Mouse (Mus musculus) stomach, embryonic 14.5 days (tissue): ENCODE measurements around the gene Itpr3. TPM values are rescaled to one million over a fixed set of nuclear protein-coding genes. Genes with fewer than 3 reads are reported as not detected.

Source experiments
- ATAC-seq: fragments of 200-750 bp; cut with Nextera tagmentation; 2 replicates; pipeline ENCODE4 v1.8.0; 2017; ENCODE audit warnings: low read depth, moderate TSS enrichment; ENCODE audit not compliant: insufficient number of reproducible peaks, insufficient read depth, low FRiP score
- H3K27ac ChIP-seq: fragments of 300-500 bp; sonication (generic); 2 replicates; pipeline ENCODE4 v1.5.1; 2014; ENCODE audit warnings: mild to moderate bottlenecking, low read length, moderate library complexity, mixed read lengths
- H3K27me3 ChIP-seq: fragments of 300-500 bp; sonication (generic); 2 replicates; pipeline ENCODE4 v1.6.1; 2014; ENCODE audit warnings: low read length, control low read depth, mixed read lengths; ENCODE audit not compliant: control insufficient read depth, insufficient read depth
- H3K36me3 ChIP-seq: fragments of 300-500 bp; sonication (generic); 2 replicates; pipeline ENCODE4 v1.6.1; 2014; ENCODE audit warnings: mild to moderate bottlenecking, control low read depth, low read length, moderate library complexity, mixed read lengths; ENCODE audit not compliant: control insufficient read depth, insufficient read depth
- H3K4me1 ChIP-seq: fragments of 300-500 bp; sonication (generic); 2 replicates; pipeline ENCODE4 v1.6.1; 2014; ENCODE audit warnings: low read length, control low read depth, mixed read lengths; ENCODE audit not compliant: control insufficient read depth, insufficient read depth
- H3K4me2 ChIP-seq: fragments of 300-500 bp; sonication (generic); replicated peaks from 2 replicates; pipeline ENCODE4 v1.6.1; 2014; ENCODE audit warnings: low read depth, low read length, control low read depth
- H3K4me3 ChIP-seq: fragments of 300-500 bp; sonication (generic); 2 replicates; pipeline ENCODE4 v1.5.1; 2014; ENCODE audit warnings: low read depth, low read length, control low read depth
- H3K9ac ChIP-seq: fragments of 300-500 bp; sonication (generic); replicated peaks from 2 replicates; pipeline ENCODE4 v1.6.1; 2014; ENCODE audit warnings: low read depth, mild to moderate bottlenecking, control low read depth, low read length, moderate library complexity, mixed read lengths
- H3K9me3 ChIP-seq: fragments of 300-500 bp; sonication (generic); 2 replicates; pipeline ENCODE4 v1.6.1; 2016; ENCODE audit warnings: low read depth, low read length, control low read depth; ENCODE audit not compliant: control insufficient read depth
- WGBS: fragments of 180-500 bp; shearing (Covaris S2); extraction: QIAGEN DNeasy Blood & Tissue Kit; methylation state at CpG from one replicate; pipeline ENCODE4 v1.1.7; 2014; 5-methylcytosine and 5-hydroxymethylcytosine counted together
- polyA plus RNA-seq: library from polyadenylated mRNA; unstranded; fragments of >200 nt; fragmentation: Nextera tagmentation; extraction: Ambion mirVana; gene quantifications from 2 replicates; pipeline ENCODE4 v1.2.1, GENCODE M21; 2014

The Itpr3 gene
- polyA plus RNA-seq, 1 experiment from 2014 or later = 11.5 TPM

GRCm38 (mm10) chr17:27077920-27078319 lies 20.8 kb downstream of the Itpr3 start:
- 79% methylated on average over 6 of the region's 6 CpGs for WGBS
- Histone ChIP-seq H3K4me2 (no peak overlapping the region), H3K4me1 (peaks cover 12% of the 10 kb centered on the region; the same call in 1 of the 2 replicates), H3K9ac (no peak overlapping the region), H3K36me3 (no peaks in the 10 kb centered on the region), H3K27ac (no peak overlapping the region), H3K9me3 (no peaks in the 10 kb centered on the region; the same call in 1 of the 2 replicates), H3K4me3 (no peak overlapping the region), H3K27me3 (no peaks in the 10 kb centered on the region)
- no peak for ATAC-seq

DNA sequence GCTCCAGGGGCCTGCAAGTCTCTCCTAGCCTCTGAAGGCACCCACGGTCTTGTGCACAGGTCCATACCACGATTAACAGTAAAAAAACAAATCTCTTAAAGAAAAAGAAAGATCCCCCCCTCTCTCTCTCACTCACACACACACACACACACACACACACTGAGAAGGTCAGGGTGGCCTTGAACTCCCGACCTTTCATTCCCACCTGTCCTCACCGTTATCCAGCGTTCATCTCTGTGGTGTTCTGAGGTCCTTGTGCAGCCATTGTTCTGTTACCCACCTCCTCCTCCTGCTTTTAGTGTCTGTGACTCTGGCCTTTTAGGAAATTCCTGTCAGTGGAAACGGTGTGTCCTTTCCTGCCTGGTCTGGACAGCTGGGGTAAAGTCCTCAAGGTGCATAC lies 21.4 kb downstream of the Itpr3 start:
- peaks cover 15% of the 10 kb centered on the region; the same call in 1 of the 2 replicates for H3K4me1 ChIP-seq
- no peaks in the 10 kb centered on the region for H3K27me3 ChIP-seq
- no peak overlapping the region for H3K9ac ChIP-seq
- no peak for ATAC-seq
- 75% methylated on average over 6 of the region's 6 CpGs for whole genome bisulfite sequencing
- no peak overlapping the region for H3K4me3 ChIP-seq
- no peak overlapping the region for H3K27ac ChIP-seq
- H3K4me2 ChIP-seq = no peak overlapping the region
- H3K9me3 ChIP-seq = no peaks in the 10 kb centered on the region; the same call in 1 of the 2 replicates
- no peaks in the 10 kb centered on the region for H3K36me3 ChIP-seq

GRCm38 (mm10) chr17:27081868-27082267 lies 24.8 kb downstream of the Itpr3 start:
- Histone ChIP-seq H3K4me2 (no peak overlapping the region), H3K4me1 (0 out of 2 replicates have a peak, but pooled peaks cover 5% of the 10 kb centered on the region)

GRCm38 (mm10) chr17:27082796-27083195 lies 25.7 kb downstream of the Itpr3 start:
- Histone ChIP-seq H3K27me3 (no peaks in the 10 kb centered on the region), H3K9ac (no peak overlapping the region), H3K36me3 (no peaks in the 10 kb centered on the region), H3K4me2 (no peak overlapping the region), H3K9me3 (no peaks in the 10 kb centered on the region; the same call in 1 of the 2 replicates), H3K4me3 (no peak overlapping the region), H3K4me1 (0 out of 2 replicates have a peak, but pooled peaks cover 5% of the 10 kb centered on the region), H3K27ac (no peak overlapping the region)
- WGBS = 58% methylated on average over 8 of the region's 8 CpGs
- ATAC-seq = no peak

More at GRCm38 (mm10) chr17:27081868-27082267, 24.8 kb downstream of the Itpr3 start:
- Histone ChIP-seq H3K9me3 (no peaks in the 10 kb centered on the region; the same call in 1 of the 2 replicates), H3K4me3 (no peak overlapping the region), H3K9ac (no peak overlapping the region), H3K27me3 (no peaks in the 10 kb centered on the region), H3K36me3 (no peaks in the 10 kb centered on the region), H3K27ac (no peak overlapping the region)
- no peak for ATAC-seq
- 66% methylated on average over 5 of the region's 5 CpGs for WGBS

GRCm38 (mm10) chr17:27083601-27084000 lies 26.5 kb downstream of the Itpr3 start:
- Histone ChIP-seq H3K27ac (no peak overlapping the region), H3K4me3 (no peak overlapping the region), H3K4me1 (0 out of 2 replicates have a peak, but pooled peaks cover 5% of the 10 kb centered on the region), H3K4me2 (no peak overlapping the region), H3K36me3 (no peaks in the 10 kb centered on the region), H3K9ac (no peak overlapping the region), H3K9me3 (no peaks in the 10 kb centered on the region), H3K27me3 (no peaks in the 10 kb centered on the region)
- WGBS = 81% methylated on average over 9 of the region's 9 CpGs
- no peak for ATAC-seq

- Histone ChIP-seq H3K9me3 (no peaks in the 10 kb centered on the region), H3K36me3 (peaks cover 7% of the 10 kb centered on the region; the same call in 1 of the 2 replicates), H3K4me3 (no peak overlapping the region), H3K4me2 (no peak overlapping the region), H3K9ac (no peak overlapping the region), H3K27ac (no peak overlapping the region), H3K27me3 (no peaks in the 10 kb centered on the region), H3K4me1 (0 out of 2 replicates have a peak, but pooled peaks cover 5% of the 10 kb centered on the region)
- WGBS = 69% methylated on average over 2 of the region's 2 CpGs
- no peak for ATAC-seq
These were observed 28.6 kb downstream of the Itpr3 start for GRCm38 (mm10) chr17:27085676-27086075.

DNA sequence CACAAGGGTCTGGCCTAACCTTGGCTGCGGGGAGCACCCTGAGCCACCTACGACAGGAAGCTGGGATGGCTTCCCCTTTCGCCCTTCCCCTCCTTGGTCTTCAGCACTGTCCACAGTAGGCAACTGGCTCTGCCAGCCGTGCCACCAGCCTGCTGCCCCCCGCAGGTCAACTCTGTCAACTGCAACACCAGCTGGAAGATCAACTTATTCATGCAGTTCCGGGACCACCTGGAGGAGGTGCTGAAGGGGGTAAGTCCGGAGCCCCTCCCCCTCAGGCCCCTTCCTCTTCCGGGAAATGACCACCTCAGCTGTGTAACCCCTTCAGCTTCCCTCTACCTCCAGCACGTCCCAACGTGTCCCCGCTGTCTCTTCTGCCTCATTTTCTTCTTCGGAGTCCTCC lies 30.3 kb downstream of the Itpr3 start:
- Histone ChIP-seq H3K9ac (no peak overlapping the region), H3K27me3 (no peaks in the 10 kb centered on the region), H3K4me3 (no peak overlapping the region), H3K9me3 (no peaks in the 10 kb centered on the region), H3K4me2 (no peak overlapping the region), H3K36me3 (peaks cover 7% of the 10 kb centered on the region; the same call in 1 of the 2 replicates), H3K27ac (no peak overlapping the region), H3K4me1 (0 out of 2 replicates have a peak, but pooled peaks cover 5% of the 10 kb centered on the region)
- no peak for ATAC-seq
- WGBS = 40% methylated on average over 11 of the region's 12 CpGs

GRCm38 (mm10) chr17:27090068-27090467 lies 33.0 kb downstream of the Itpr3 start:
- no peak overlapping the region for H3K4me2 ChIP-seq
- no peaks in the 10 kb centered on the region for H3K4me1 ChIP-seq
- no peaks in the 10 kb centered on the region for H3K27me3 ChIP-seq
- no peaks in the 10 kb centered on the region for H3K9me3 ChIP-seq
- no peak for ATAC-seq
- WGBS = 70% methylated on average over 9 of the region's 9 CpGs
- H3K36me3 ChIP-seq = peaks cover 11% of the 10 kb centered on the region
- no peak overlapping the region for H3K9ac ChIP-seq
- H3K27ac ChIP-seq = no peak overlapping the region
- H3K4me3 ChIP-seq = no peak overlapping the region

GRCm38 (mm10) chr17:27095690-27096089 lies 38.6 kb downstream of the Itpr3 start:
- H3K9ac ChIP-seq = no peak overlapping the region
- ATAC-seq = 0 out of 2 replicates have a peak, but pooled peaks have one; percentile 3
- H3K9me3 ChIP-seq = no peaks in the 10 kb centered on the region
- peaks cover 4% of the 10 kb centered on the region for H3K36me3 ChIP-seq
- 34% methylated on average over 13 of the region's 13 CpGs for WGBS
- H3K27ac ChIP-seq = no peak overlapping the region
- H3K27me3 ChIP-seq = no peaks in the 10 kb centered on the region
- H3K4me3 ChIP-seq = no peak overlapping the region
- no peak overlapping the region for H3K4me2 ChIP-seq
- H3K4me1 ChIP-seq = no peaks in the 10 kb centered on the region
